Mouse (Mus musculus) T-helper 2 cell (primary cell): ENCODE measurements around the gene Gm49405.

Source experiments
- in situ Hi-C: fragments of 300-600 bp; cut with MboI, MseI; formaldehyde crosslinking; loops from one replicate; pipeline ENCODE4 v1.15.1; 2025; ENCODE audit warnings: high pct_unique_total_duplicates

Gm49405 gene

DNA sequence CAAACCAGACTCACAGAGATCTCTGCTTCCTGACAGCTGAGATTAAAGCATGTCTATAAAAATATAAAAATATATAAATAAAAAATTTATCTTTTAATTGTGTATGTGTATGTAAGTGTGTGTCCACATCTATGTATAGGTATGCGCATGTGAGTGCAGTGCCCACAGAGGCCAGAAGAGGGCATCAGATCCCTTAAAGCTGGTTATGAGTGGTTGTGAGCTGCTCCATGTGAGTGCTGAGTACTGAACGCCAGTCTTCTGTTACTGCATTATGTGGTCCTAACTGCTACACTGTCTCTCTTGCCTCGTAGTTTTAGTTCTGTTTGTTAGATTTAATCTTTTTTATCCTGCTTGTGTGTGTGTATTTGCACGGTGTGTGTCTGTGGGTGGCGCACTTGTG is 50.6 kb downstream of the Gm49405 start:
- in situ Hi-C loops = no loop called here

DNA sequence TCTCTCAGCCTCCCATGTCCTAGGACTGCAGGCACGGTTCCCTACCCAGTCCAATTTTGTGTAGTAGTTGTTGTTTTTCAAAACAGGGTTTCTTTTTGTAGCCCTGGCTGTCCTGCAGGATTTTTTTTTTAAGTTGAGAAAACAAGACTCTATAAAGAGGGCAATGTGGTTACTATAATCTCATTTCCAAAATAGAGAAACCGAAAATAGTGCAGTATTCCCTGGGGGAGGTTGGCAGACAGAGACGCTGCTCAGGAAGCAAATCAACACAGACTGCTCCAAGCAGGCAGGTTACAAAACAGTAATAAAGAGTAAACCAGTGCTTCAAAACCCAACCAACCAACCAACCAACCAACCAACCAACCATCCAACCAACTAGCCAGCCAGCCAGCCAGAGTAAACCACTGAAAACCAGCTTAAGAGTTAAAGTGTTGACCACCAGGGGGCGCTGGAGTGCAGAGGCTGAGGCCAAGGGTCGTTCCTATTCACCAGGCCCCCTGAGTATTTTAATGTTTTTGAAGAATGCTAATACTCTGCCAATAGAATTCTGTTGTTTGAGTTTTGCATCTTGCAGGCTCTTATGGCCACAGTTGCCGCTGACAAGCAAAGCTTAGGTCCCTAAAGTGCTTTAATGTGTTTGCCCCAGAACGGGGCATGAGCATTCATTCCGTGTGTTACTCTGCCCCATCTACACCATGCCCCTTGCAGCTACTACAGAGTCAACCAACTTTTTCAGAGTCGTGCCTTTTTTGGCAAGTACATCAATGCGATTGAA is 51.5 kb downstream of the Gm49405 start:
- in situ Hi-C loops = no loop called here

GRCm38 (mm10) chr19:4052516-4053030 is 52.1 kb downstream of the Gm49405 start:
- in situ Hi-C loops = no loop called here

DNA sequence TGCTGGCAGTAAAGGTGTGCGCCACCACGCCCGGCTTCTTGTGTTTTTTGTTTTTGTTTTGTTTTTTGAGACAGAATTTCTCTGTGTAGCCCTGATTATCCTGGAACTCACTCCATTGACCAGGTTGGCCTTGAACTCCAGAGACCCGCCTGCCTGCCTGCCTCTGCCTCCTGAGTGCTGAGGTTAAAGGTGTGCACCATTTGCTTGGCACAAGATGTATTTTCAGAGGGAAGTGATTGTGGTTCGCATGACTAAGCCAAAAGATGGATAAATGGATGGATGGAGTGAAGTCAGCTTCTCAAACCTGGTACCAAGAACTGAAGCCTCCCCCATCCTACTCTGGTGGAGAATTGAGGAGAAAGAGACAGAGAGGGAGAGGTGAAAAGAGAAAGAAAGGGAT is 54.2 kb downstream of the Gm49405 start:
- in situ Hi-C loops = loop anchor here (5.0 kb wide), 2 partner anchors 38 to 83 kb away; partner anchors contain the start of gene Gpr152
